Mouse (Mus musculus): ENCODE measurements at regions not wholly inside any gene's neighbourhood (a gene's known extent, or its start where the extent isn't known, plus 50 kb on each side); places are given as distances from the start of the nearest gene placed in this dataset.

GRCm38 (mm10) chr3:8123141-8123540, 1486.7 kb downstream of the Zfp704 start:
- no peak for DNase-seq (ENCODE audit: low spot score in 2 of 2)
- TF ChIP-seq CTCF (conservative IDR thresholded peaks at IDR 0.05), result no peak
- H3K4me3 ChIP-seq, result no peak overlapping the region
- no peak overlapping the region for H3K27ac ChIP-seq

GRCm38 (mm10) chr3:8098291-8098690, 1478.0 kb upstream of the 1700008P02Rik start:
- TF ChIP-seq CTCF (conservative IDR thresholded peaks at IDR 0.05), result no peak
- no peak overlapping the region for H3K27ac ChIP-seq
- no peak for DNase-seq (ENCODE audit: low spot score in 2 of 2)
- no peak overlapping the region for H3K4me3 ChIP-seq

GRCm38 (mm10) chr3:8084749-8085148, 1464.5 kb upstream of the 1700008P02Rik start:
- Histone ChIP-seq H3K27ac (no peak overlapping the region), H3K4me3 (no peak overlapping the region)
- no peak for TF ChIP-seq CTCF (conservative IDR thresholded peaks at IDR 0.05)
- DNase-seq (ENCODE audit: low spot score in 2 of 2), result no peak

- no peak for DNase-seq (ENCODE audit: low spot score in 2 of 2)
- Histone ChIP-seq H3K4me3 (no peak overlapping the region), H3K27ac (no peak overlapping the region)
- TF ChIP-seq CTCF (conservative IDR thresholded peaks at IDR 0.05), result no peak
Observed at GRCm38 (mm10) chr3:8053711-8054110, 1433.5 kb upstream of the 1700008P02Rik start.

GRCm38 (mm10) chr3:8051167-8051566, 1430.9 kb upstream of the 1700008P02Rik start:
- H3K4me3 ChIP-seq, result no peak overlapping the region
- TF ChIP-seq CTCF (conservative IDR thresholded peaks at IDR 0.05), result no peak
- H3K27ac ChIP-seq, result no peak overlapping the region

GRCm38 (mm10) chr3:8049706-8050105, 1429.5 kb upstream of the 1700008P02Rik start:
- TF ChIP-seq CTCF (conservative IDR thresholded peaks at IDR 0.05), result no peak
- no peak overlapping the region for H3K27ac ChIP-seq
- H3K4me3 ChIP-seq, result no peak overlapping the region
- no peak for DNase-seq (ENCODE audit: low spot score in 2 of 2)

More at GRCm38 (mm10) chr3:8051167-8051566, 1430.9 kb upstream of the 1700008P02Rik start:
- DNase-seq (ENCODE audit: low spot score in 2 of 2), result peak; percentile 55 to 71

GRCm38 (mm10) chr3:8046348-8046747, 1426.1 kb upstream of the 1700008P02Rik start:
- H3K27ac ChIP-seq, result no peak overlapping the region
- TF ChIP-seq CTCF (conservative IDR thresholded peaks at IDR 0.05), result no peak

GRCm38 (mm10) chr3:8036697-8037096, 1416.5 kb upstream of the 1700008P02Rik start:
- peak in 1 of 2 experiments; percentile 2 for DNase-seq (ENCODE audit: low spot score in 2 of 2)
- Histone ChIP-seq H3K4me3 (no peak overlapping the region), H3K27ac (no peak overlapping the region)
- no peak for TF ChIP-seq CTCF (conservative IDR thresholded peaks at IDR 0.05)

More at GRCm38 (mm10) chr3:8046348-8046747, 1426.1 kb upstream of the 1700008P02Rik start:
- no peak for DNase-seq (ENCODE audit: low spot score in 2 of 2)
- no peak overlapping the region for H3K4me3 ChIP-seq

- Histone ChIP-seq H3K4me3 (no peak overlapping the region), H3K27ac (no peak overlapping the region)
- TF ChIP-seq CTCF (conservative IDR thresholded peaks at IDR 0.05), result no peak
- no peak for DNase-seq (ENCODE audit: low spot score in 2 of 2)
Observed at GRCm38 (mm10) chr3:8035091-8035729, 1415.0 kb upstream of the 1700008P02Rik start.

- no peak overlapping the region for H3K27ac ChIP-seq
- no peak for DNase-seq (ENCODE audit: low spot score in 2 of 2)
- H3K4me3 ChIP-seq, result no peak overlapping the region
- TF ChIP-seq CTCF (conservative IDR thresholded peaks at IDR 0.05), result no peak
Observed at GRCm38 (mm10) chr3:8026325-8027017, 1406.2 kb upstream of the 1700008P02Rik start.

- no peak for DNase-seq (ENCODE audit: low spot score in 2 of 2)
- Histone ChIP-seq H3K27ac (no peak overlapping the region), H3K4me3 (no peak overlapping the region)
- TF ChIP-seq CTCF (conservative IDR thresholded peaks at IDR 0.05), result no peak
Observed at GRCm38 (mm10) chr3:8022654-8023053, 1402.4 kb upstream of the 1700008P02Rik start.

- DNase-seq (ENCODE audit: low spot score in 2 of 2), result no peak
- no peak for TF ChIP-seq CTCF (conservative IDR thresholded peaks at IDR 0.05)
- H3K4me3 ChIP-seq, result no peak overlapping the region
- H3K27ac ChIP-seq, result no peak overlapping the region
Observed at GRCm38 (mm10) chr3:8017489-8017888, 1397.2 kb upstream of the 1700008P02Rik start.

GRCm38 (mm10) chr3:8016945-8017344, 1396.7 kb upstream of the 1700008P02Rik start:
- no peak for TF ChIP-seq CTCF (conservative IDR thresholded peaks at IDR 0.05)
- no peak overlapping the region for H3K4me3 ChIP-seq
- no peak for DNase-seq (ENCODE audit: low spot score in 2 of 2)
- H3K27ac ChIP-seq, result no peak overlapping the region

GRCm38 (mm10) chr3:8009966-8010365, 1389.7 kb upstream of the 1700008P02Rik start:
- Histone ChIP-seq H3K27ac (no peak overlapping the region), H3K4me3 (no peak overlapping the region)
- TF ChIP-seq CTCF (conservative IDR thresholded peaks at IDR 0.05), result no peak
- DNase-seq (ENCODE audit: low spot score in 2 of 2), result no peak
